Mouse (Mus musculus) hindbrain, embryonic 15.5 days (tissue): ENCODE results near the gene Ptcra. TPM values are rescaled to one million over a fixed set of nuclear protein-coding genes. Genes with fewer than 3 reads are reported as not detected.
A peak's percentile ranks its signal among the peaks of the same experiment; 100 is the strongest.

Experiments used
- ATAC-seq: fragments of 200-750 bp; cut with Nextera tagmentation; 2 replicates; pipeline ENCODE4 v1.8.0; 2017; ENCODE audit warnings: low read depth, moderate number of reproducible peaks, moderate TSS enrichment; ENCODE audit not compliant: low FRiP score
- H3K27ac ChIP-seq: fragments of 300-500 bp; sonication (generic); replicated peaks from 2 replicates; pipeline ENCODE4 v1.5.1; 2015; ENCODE audit warnings: mild to moderate bottlenecking, inconsistent platforms
- H3K27me3 ChIP-seq: fragments of 300-500 bp; sonication (generic); 2 replicates; pipeline ENCODE4 v1.6.1; 2015; ENCODE audit warnings: control low read depth, inconsistent platforms
- H3K36me3 ChIP-seq: fragments of 300-500 bp; sonication (generic); 2 replicates; pipeline ENCODE4 v1.6.1; 2015; ENCODE audit warnings: control low read depth, inconsistent platforms
- H3K4me1 ChIP-seq: fragments of 300-500 bp; sonication (generic); replicated peaks from 2 replicates; pipeline ENCODE4 v1.6.1; 2015; ENCODE audit warnings: control low read depth, inconsistent platforms
- H3K4me2 ChIP-seq: fragments of 300-500 bp; sonication (generic); 2 replicates; pipeline ENCODE4 v1.6.1; 2015; ENCODE audit warnings: moderate library complexity, mild to moderate bottlenecking, inconsistent platforms
- H3K4me3 ChIP-seq: fragments of 300-500 bp; sonication (generic); 2 replicates; pipeline ENCODE4 v1.5.1; 2015; ENCODE audit warnings: mild to moderate bottlenecking, inconsistent platforms
- H3K9ac ChIP-seq: fragments of 300-500 bp; sonication (generic); 2 replicates; pipeline ENCODE4 v1.6.1; 2015; ENCODE audit warnings: inconsistent platforms
- H3K9me3 ChIP-seq: fragments of 300-500 bp; sonication (generic); 2 replicates; pipeline ENCODE4 v1.6.1; 2016; ENCODE audit warnings: control low read depth, inconsistent platforms
- WGBS: fragments of 180-500 bp; shearing (Covaris S2); methylation state at CpG from one replicate; pipeline ENCODE4 v1.1.7; 2015; 5-methylcytosine and 5-hydroxymethylcytosine counted together
- polyA plus RNA-seq: library from polyadenylated mRNA; unstranded; fragments of >200 nt; fragmentation: Nextera tagmentation; extraction: Ambion mirVana; gene quantifications from 2 replicates; pipeline ENCODE4 v1.2.1, GENCODE M21; 2015

The Ptcra gene
- polyA plus RNA-seq, 1 experiment from 2014 or later, result 0.19 TPM

GRCm38 (mm10) chr17:46782341-46783221 is 19.1 kb upstream of the Ptcra start, which contains the start of gene Rpl7l1:
Rpl7l1 (minus strand) TSS chr17:46782672.
- Histone ChIP-seq H3K4me2 (peak within 1 kb of the TSS; percentile 73), H3K36me3 (peaks cover 31% of the 10 kb centered on the region), H3K9me3 (no peaks in the 10 kb centered on the region), H3K9ac (peak within 1 kb of the TSS; percentile 76), H3K27ac (peak within 1 kb of the TSS; percentile 82), H3K4me1 (peaks cover 15% of the 10 kb centered on the region), H3K4me3 (peak within 1 kb of the TSS; percentile 59), H3K27me3 (no peaks in the 10 kb centered on the region)
- WGBS, result under 1% methylated on average over 44 of the region's 44 CpGs
- ATAC-seq, result peak; percentile 95

GRCm38 (mm10) chr17:46781876-46782275 is 18.4 kb upstream of the Ptcra start:
- no peaks in the 10 kb centered on the region for H3K27me3 ChIP-seq
- no peak for ATAC-seq
- H3K9ac ChIP-seq, result peak overlapping the region; percentile 76
- peak overlapping the region; percentile 59 for H3K4me3 ChIP-seq
- WGBS, result 4% methylated on average over 11 of the region's 11 CpGs
- no peaks in the 10 kb centered on the region for H3K9me3 ChIP-seq
- H3K27ac ChIP-seq, result peak overlapping the region; percentile 82
- peaks cover 38% of the 10 kb centered on the region for H3K36me3 ChIP-seq
- peak overlapping the region; percentile 73 for H3K4me2 ChIP-seq
- H3K4me1 ChIP-seq, result peaks cover 15% of the 10 kb centered on the region

GRCm38 (mm10) chr17:46776087-46776486 is 12.6 kb upstream of the Ptcra start:
- peaks cover 27% of the 10 kb centered on the region for H3K4me1 ChIP-seq
- no peak overlapping the region for H3K4me3 ChIP-seq
- no peak overlapping the region for H3K9ac ChIP-seq
- no peak overlapping the region for H3K27ac ChIP-seq
- peaks cover 64% of the 10 kb centered on the region for H3K36me3 ChIP-seq
- no peak overlapping the region for H3K4me2 ChIP-seq
- ATAC-seq, result no peak
- no peaks in the 10 kb centered on the region for H3K27me3 ChIP-seq
- WGBS, result 87% methylated on average over 3 of the region's 3 CpGs
- H3K9me3 ChIP-seq, result no peaks in the 10 kb centered on the region

- H3K9ac ChIP-seq, result no peak overlapping the region
- no peak overlapping the region for H3K4me3 ChIP-seq
- no peaks in the 10 kb centered on the region for H3K27me3 ChIP-seq
- no peak overlapping the region for H3K27ac ChIP-seq
- WGBS, result 96% methylated on average over 9 of the region's 9 CpGs
- H3K4me2 ChIP-seq, result no peak overlapping the region
- peaks cover 56% of the 10 kb centered on the region for H3K36me3 ChIP-seq
- H3K4me1 ChIP-seq, result peaks cover 20% of the 10 kb centered on the region
- H3K9me3 ChIP-seq, result no peaks in the 10 kb centered on the region
- no peak for ATAC-seq
Measured at GRCm38 (mm10) chr17:46775070-46775469, 11.6 kb upstream of the Ptcra start.

GRCm38 (mm10) chr17:46774131-46774472 is 10.6 kb upstream of the Ptcra start:
- Histone ChIP-seq H3K36me3 (peaks cover 48% of the 10 kb centered on the region), H3K4me1 (peaks cover 20% of the 10 kb centered on the region), H3K9ac (no peak overlapping the region), H3K4me2 (peak overlapping the region; percentile 92), H3K4me3 (no peak overlapping the region), H3K27me3 (no peaks in the 10 kb centered on the region), H3K9me3 (no peaks in the 10 kb centered on the region), H3K27ac (no peak overlapping the region)
- WGBS, result 48% methylated on average over 2 of the region's 2 CpGs
- no peak for ATAC-seq

GRCm38 (mm10) chr17:46773278-46774130 is 10.0 kb upstream of the Ptcra start:
- 8% methylated on average over 19 of the region's 20 CpGs for WGBS
- ATAC-seq, result no peak
- Histone ChIP-seq H3K27me3 (no peaks in the 10 kb centered on the region), H3K27ac (peak overlapping the region; percentile 83), H3K9ac (peak overlapping the region; percentile 81), H3K4me2 (peak overlapping the region; percentile 92), H3K9me3 (no peaks in the 10 kb centered on the region), H3K36me3 (peaks cover 42% of the 10 kb centered on the region), H3K4me3 (peak overlapping the region; percentile 91), H3K4me1 (peaks cover 20% of the 10 kb centered on the region)

GRCm38 (mm10) chr17:46772404-46773277 is 9.1 kb upstream of the Ptcra start, which contains the start of gene 2310039H08Rik:
2310039H08Rik (plus strand) TSS chr17:46772635.
- Histone ChIP-seq H3K9ac (peak within 1 kb of the TSS; percentile 81), H3K4me3 (peak within 1 kb of the TSS; percentile 91), H3K27ac (peak within 1 kb of the TSS; percentile 83), H3K27me3 (no peaks in the 10 kb centered on the region), H3K9me3 (no peaks in the 10 kb centered on the region), H3K4me1 (peaks cover 20% of the 10 kb centered on the region), H3K36me3 (peaks cover 33% of the 10 kb centered on the region), H3K4me2 (peak within 1 kb of the TSS; percentile 92)
- ATAC-seq, result peak; percentile 95
- WGBS, result under 1% methylated on average over 50 of the region's 50 CpGs

- 11% methylated on average over 5 of the region's 5 CpGs for WGBS
- peak; percentile 51 for ATAC-seq
Measured at GRCm38 (mm10) chr17:46772038-46772403, 8.5 kb upstream of the Ptcra start.

GRCm38 (mm10) chr17:46771616-46772015 is 8.1 kb upstream of the Ptcra start:
- H3K27me3 ChIP-seq, result no peaks in the 10 kb centered on the region
- peaks cover 23% of the 10 kb centered on the region for H3K36me3 ChIP-seq
- no peaks in the 10 kb centered on the region for H3K9me3 ChIP-seq
- peak overlapping the region; percentile 83 for H3K27ac ChIP-seq
- H3K4me3 ChIP-seq, result peak overlapping the region; percentile 91
- peak overlapping the region; percentile 81 for H3K9ac ChIP-seq
- no peak for ATAC-seq
- H3K4me1 ChIP-seq, result peaks cover 20% of the 10 kb centered on the region
- peak overlapping the region; percentile 92 for H3K4me2 ChIP-seq
- WGBS, result 58% methylated on average over 17 of the region's 17 CpGs

More at GRCm38 (mm10) chr17:46772038-46772403, 8.5 kb upstream of the Ptcra start:
- Histone ChIP-seq H3K9ac (peak overlapping the region; percentile 81), H3K27me3 (no peaks in the 10 kb centered on the region), H3K9me3 (no peaks in the 10 kb centered on the region), H3K4me2 (peak overlapping the region; percentile 92), H3K36me3 (peaks cover 27% of the 10 kb centered on the region), H3K27ac (peak overlapping the region; percentile 83), H3K4me1 (peaks cover 20% of the 10 kb centered on the region), H3K4me3 (peak overlapping the region; percentile 91)

- no peak overlapping the region for H3K27ac ChIP-seq
- peaks cover 20% of the 10 kb centered on the region for H3K4me1 ChIP-seq
- no peak overlapping the region for H3K9ac ChIP-seq
- no peak for ATAC-seq
- WGBS, result 84% methylated on average over 4 of the region's 4 CpGs
- no peaks in the 10 kb centered on the region for H3K9me3 ChIP-seq
- no peak overlapping the region for H3K4me2 ChIP-seq
- no peaks in the 10 kb centered on the region for H3K27me3 ChIP-seq
- peaks cover 17% of the 10 kb centered on the region for H3K36me3 ChIP-seq
- no peak overlapping the region for H3K4me3 ChIP-seq
Measured at GRCm38 (mm10) chr17:46771025-46771424, 7.5 kb upstream of the Ptcra start.

- Histone ChIP-seq H3K4me1 (peaks cover 20% of the 10 kb centered on the region), H3K36me3 (peaks cover 12% of the 10 kb centered on the region), H3K4me3 (no peak overlapping the region), H3K27me3 (no peaks in the 10 kb centered on the region), H3K9me3 (no peaks in the 10 kb centered on the region), H3K9ac (no peak overlapping the region), H3K27ac (no peak overlapping the region), H3K4me2 (no peak overlapping the region)
- ATAC-seq, result no peak
- 92% methylated on average over 11 of the region's 11 CpGs for WGBS
Measured at GRCm38 (mm10) chr17:46770546-46770945, 7.0 kb upstream of the Ptcra start.
